Mouse (Mus musculus) kidney, postnatal 4 days (tissue): ENCODE results near the gene Trim2.
A peak's percentile ranks its signal among the peaks of the same experiment; 100 is the strongest.

ENCODE experiments used
- DNase-seq, 2 experiments: peaks; one replicate each; pipeline ENCODE4 v3.0.0; 2021; ENCODE audit warnings: mixed read lengths in 2 of 2

The Trim2 gene

GRCm38 (mm10) chr3:84180304-84180703 lies 126.4 kb downstream of the Trim2 start:
- no peak for DNase-seq

- no peak for DNase-seq
Observed at GRCm38 (mm10) chr3:84177834-84178233, 128.8 kb downstream of the Trim2 start.

- DNase-seq: peak; percentile 85 to 88
Observed at GRCm38 (mm10) chr3:84175337-84176315, 131.1 kb downstream of the Trim2 start.

GRCm38 (mm10) chr3:84173581-84174154 lies 133.0 kb downstream of the Trim2 start, which contains the start of gene Gm6525:
TSS of gene Gm6525 (plus strand) at chr3:84174104.
- no peak for DNase-seq

- peak; percentile 15 to 17 for DNase-seq
Observed at GRCm38 (mm10) chr3:84172406-84172805, 134.3 kb downstream of the Trim2 start.

- DNase-seq: peak in 1 of 2 experiments; percentile 9
Observed at GRCm38 (mm10) chr3:84169393-84170005, 137.2 kb downstream of the Trim2 start.

- no peak for DNase-seq
Observed at GRCm38 (mm10) chr3:84168943-84169342, 137.7 kb downstream of the Trim2 start.

GRCm38 (mm10) chr3:84166073-84166472 lies 140.6 kb downstream of the Trim2 start:
- no peak for DNase-seq

- no peak for DNase-seq
Observed at GRCm38 (mm10) chr3:84165391-84165790, 141.3 kb downstream of the Trim2 start.

GRCm38 (mm10) chr3:84157559-84158350 lies 148.9 kb downstream of the Trim2 start:
- no peak for DNase-seq

- no peak for DNase-seq
Observed at GRCm38 (mm10) chr3:84157011-84157410, 149.7 kb downstream of the Trim2 start.

GRCm38 (mm10) chr3:84156105-84156504 lies 150.6 kb downstream of the Trim2 start:
- DNase-seq: no peak

- DNase-seq: peak; percentile 100
Observed at GRCm38 (mm10) chr3:84155558-84156006, 151.1 kb downstream of the Trim2 start, which contains the start of gene Mnd1. TSS of gene Mnd1 (minus strand) at chr3:84155786.

- DNase-seq: no peak
Observed at GRCm38 (mm10) chr3:84155146-84155545, 151.5 kb downstream of the Trim2 start.

GRCm38 (mm10) chr3:84154721-84155141 lies 151.9 kb downstream of the Trim2 start:
- DNase-seq: no peak

- no peak for DNase-seq
Observed at GRCm38 (mm10) chr3:84149831-84150230, 156.8 kb downstream of the Trim2 start.

- no peak for DNase-seq
Observed at GRCm38 (mm10) chr3:84140947-84141346, 165.7 kb downstream of the Trim2 start.

GRCm38 (mm10) chr3:84136509-84136908 lies 170.2 kb downstream of the Trim2 start:
- no peak for DNase-seq

GRCm38 (mm10) chr3:84135933-84136332 lies 170.7 kb downstream of the Trim2 start:
- DNase-seq: no peak

- DNase-seq: peak in 1 of 2 experiments; percentile 18
Observed at GRCm38 (mm10) chr3:84135387-84135786, 171.3 kb downstream of the Trim2 start.

GRCm38 (mm10) chr3:84131369-84131768 lies 175.3 kb downstream of the Trim2 start:
- DNase-seq: no peak

- no peak for DNase-seq
Observed at GRCm38 (mm10) chr3:84130776-84131175, 175.9 kb downstream of the Trim2 start.
